Mouse (Mus musculus): Measurements from ENCODE around the gene Glycam1.
"Not testable (repeated sequence)": the region's sequence is repeated elsewhere in the genome, so short reads cannot be mapped to it uniquely, and the experiment has no call there.

Gene Glycam1

DNA sequence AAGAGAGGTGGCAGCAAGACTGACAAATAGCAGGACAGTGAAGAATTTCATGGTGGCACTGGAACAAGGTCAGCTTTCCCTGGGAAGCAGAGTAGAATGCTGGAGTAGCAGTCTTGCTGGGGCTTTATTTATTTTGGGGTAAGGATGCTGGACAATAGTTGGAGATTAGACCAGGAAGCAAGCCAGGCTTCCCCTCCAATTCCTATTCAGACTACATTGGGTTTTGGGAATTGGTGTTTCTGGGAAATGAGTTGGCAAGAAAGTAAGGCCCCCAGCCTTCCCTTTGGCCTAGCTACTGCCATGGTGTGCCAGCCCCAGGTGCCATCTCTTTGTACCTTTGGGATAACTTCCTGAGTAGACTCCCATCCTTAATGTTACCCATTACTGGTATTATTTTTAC, at the start of gene Glycam1:
Gene Glycam1, minus strand, starts transcription at position 101 of the 400 bp plus-strand sequence.
- no peak for DNase-seq (ENCODE audit: low read depth, low spot score)

DNA sequence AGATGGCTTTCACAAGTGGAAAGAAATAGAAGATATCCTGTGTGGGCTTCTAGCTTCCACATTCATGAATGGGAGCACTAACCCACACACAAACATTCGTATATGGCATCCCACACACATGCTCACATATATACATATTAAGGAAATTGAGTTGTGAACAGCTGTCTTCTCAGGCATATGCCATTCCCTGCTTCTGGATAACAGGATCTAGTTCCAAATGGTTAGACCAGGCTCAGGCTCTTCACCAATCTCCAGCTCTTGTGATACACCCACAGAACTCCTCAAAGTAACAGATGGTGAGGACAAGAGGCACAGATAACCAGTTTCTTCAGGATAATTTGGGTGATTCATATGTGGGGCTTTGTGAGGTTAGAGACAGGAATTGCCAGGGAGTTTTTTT, 39.6 kb upstream of the Glycam1 start:
- DNase-seq (ENCODE audit: low read depth, low spot score): no peak

DNA sequence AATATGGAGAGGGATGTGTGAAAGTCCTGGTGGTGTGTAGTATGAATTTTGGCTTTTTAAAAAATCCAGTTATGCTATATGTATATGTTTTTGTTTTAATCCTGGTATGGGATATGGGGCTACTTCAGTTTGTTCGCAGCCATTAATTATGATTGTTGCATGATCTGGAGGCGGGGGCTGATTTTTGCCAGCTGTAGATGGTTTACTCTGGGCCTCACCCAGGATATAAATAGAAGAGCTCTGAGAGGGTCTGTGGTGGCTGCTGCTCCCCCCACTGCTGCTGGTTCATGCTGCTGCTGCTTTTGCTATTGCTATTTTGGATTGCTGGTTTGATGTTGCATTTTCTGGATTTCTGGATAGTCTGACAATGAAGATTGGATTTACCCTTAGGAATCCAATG, 25.9 kb upstream of the Glycam1 start:
- DNase-seq (ENCODE audit: low read depth, low spot score): no peak

DNA sequence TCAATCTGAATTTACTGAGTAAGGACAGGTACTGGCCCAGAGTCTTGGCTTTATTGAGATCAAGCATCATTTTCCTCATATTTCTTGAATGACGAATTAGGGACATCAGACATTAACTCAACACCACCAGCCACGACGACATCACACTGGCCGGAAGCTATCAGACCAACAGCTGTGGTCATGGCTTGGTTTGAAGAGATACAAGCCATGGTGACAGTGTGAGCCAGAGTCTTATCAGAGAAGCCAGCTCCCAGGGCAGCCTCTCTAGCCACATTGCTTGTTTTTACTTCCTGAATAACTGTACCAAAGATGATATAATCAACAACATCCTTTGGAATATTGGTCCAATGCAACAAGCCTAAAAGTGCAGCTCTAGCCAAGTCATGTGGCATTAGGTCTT, 22.9 kb upstream of the Glycam1 start:
- not testable (repeated sequence) for DNase-seq (ENCODE audit: low read depth, low spot score)

DNA sequence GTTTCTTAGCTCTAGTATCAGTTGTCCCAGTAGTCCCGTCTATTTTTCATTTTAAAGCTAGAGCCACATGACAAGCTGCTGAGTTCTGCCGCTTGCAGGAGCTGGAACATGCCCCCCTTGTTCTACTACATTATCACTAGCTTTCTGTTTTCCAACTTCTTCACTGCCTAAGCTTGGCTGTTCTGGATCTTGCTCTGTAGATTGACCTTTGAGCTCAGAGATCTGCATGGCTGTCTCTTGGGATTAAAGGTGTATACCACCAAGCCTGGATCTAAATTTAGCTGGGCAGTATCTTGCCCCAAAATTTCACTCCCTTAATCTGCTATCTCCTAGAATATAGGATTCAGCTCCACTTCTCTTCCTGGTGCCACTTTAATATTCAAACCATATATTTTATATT, 21.0 kb upstream of the Glycam1 start:
- DNase-seq (ENCODE audit: low read depth, low spot score): no peak

DNA sequence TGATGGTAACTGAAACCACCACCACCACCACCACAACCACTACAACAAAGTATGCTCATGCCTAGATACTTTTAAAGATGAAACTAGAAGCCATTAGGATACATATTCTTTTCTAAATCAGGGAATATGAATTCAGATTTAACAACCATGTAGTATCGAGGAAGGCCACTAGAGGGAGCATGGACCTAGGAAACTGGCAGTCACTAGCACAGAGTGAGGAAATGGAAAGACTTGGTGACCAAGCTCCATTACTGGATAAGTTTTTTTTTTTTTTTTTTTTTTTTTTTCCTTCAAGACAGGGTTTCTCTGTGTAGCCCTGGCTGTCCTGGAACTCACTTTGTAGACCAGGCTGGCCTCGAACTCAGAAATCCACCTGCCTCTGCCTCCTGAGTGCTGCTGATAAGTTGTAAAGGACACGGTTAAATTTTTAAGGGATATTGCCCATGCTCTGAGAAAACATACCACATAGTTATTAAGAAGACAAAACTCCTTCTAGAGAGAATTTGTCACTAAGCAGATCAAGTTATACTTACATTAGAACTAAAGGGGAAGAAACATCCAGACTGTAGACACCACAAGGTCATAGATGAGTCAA, 12.7 kb downstream of the Glycam1 start:
- peak; percentile 69 for DNase-seq (ENCODE audit: low read depth, low spot score)

DNA sequence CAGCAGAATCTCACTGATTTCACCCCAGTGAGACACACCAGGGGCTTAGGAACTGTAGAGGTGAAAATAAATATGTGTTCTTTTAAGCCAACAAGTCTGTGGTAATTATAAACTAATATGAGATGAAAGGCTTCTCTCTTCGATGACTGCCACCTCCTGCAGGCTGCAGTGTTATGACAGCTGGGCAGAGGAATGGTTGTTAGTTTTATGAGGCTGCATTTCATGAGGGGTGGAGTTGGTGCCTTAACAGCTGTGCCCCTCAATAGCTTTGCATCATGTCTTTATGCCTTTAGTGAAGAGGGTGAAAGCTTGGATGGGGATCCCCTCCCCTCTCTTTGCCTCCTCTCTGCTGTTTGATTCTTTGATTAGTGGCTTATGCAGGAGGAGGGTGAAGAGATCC, 13.8 kb downstream of the Glycam1 start:
- DNase-seq (ENCODE audit: low read depth, low spot score): no peak

DNA sequence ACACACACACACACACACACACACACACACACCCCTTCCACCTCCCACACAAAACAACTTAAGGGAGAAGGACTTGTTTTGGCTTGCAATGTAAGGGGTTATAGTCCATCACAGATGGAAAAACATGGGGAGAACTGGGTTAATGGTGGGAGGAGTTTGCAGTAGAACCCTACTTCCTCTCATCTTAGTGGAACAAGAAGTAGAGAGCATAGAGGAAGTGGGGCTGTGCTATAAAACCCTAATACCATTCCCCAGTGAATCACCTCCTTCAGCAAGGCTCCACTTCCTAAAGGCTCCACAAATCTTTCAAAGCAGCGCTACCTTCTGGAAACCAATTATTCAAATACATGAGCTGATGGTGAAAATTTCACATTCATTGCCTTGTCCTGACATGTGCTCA, 15.4 kb downstream of the Glycam1 start:
- no peak for DNase-seq (ENCODE audit: low read depth, low spot score)

DNA sequence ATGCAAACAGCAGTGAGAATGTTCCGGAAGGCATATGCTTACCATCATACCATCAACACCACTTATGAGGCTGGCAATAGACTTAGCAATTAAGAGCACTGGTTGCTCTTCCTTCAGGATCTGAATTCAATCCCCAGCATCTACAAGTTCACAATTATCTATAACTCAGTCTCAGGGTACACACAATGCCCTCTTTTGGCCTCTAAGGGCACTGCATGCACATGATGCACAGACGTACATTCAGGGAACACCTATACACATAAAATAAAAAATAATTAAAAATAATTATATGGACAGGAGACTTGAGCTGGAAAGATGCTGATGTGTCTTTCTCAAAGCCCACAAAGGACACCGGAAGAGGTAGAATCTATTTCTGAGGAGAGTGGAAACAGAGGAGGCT, 16.9 kb downstream of the Glycam1 start:
- DNase-seq (ENCODE audit: low read depth, low spot score): no peak

DNA sequence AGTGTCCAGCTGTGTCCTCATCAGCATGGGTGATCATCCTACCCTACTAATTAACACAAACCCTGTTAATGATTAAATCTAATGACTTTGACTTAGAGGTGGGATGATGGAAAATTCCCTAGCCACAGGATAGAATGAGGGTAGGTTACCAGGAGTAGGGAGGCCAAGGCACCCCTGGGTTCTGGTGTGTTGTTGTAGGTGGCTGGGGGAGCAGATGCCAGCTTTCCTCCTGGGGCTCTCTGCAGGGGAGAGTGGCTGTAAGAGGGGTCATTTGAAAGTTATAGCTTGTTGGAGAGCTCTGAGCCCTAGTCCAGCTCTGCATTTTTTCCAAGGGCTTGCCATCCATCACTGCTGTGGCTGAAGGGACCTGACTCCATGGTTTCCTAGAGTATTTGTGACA, 22.4 kb downstream of the Glycam1 start:
- DNase-seq (ENCODE audit: low read depth, low spot score): no peak

DNA sequence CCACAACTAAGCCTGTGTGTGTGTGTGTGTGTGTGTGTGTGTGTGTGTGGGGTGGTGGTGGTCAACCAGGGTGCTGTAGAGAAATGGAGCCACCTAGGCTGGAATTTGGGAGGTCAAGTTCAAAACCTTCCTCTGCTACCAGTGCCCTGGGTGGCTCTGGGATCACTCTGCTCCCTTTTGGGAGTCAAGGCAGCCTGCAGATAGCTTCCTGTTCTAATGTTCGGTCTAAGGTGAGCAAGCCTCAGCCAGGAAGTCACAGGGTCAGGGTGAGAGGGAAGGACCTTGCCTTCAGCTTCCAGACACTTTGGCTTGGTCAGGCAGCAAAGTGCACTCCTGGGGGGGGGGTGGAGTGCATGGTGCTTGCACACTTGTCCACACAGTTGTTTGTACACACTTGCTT, 24.2 kb downstream of the Glycam1 start:
- no peak for DNase-seq (ENCODE audit: low read depth, low spot score)

DNA sequence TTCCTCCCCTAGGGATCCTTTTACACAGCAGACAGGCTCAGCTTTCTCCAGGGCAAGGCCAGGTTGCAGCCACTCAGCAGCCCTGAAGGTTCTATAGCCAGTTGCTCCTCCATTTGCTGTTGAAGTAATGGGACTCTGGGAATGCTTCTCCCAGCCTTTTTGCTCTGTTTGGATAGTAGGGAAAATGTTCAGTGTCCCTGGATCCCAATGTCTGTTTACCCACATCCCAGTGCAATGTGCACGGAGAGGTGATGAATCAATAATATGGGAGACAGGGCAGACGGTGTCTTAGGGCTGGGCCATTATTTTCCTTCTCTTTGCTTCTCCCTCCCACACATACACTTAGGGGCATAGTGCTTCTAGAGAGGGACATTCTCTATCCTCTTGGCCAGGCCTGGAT, 25.6 kb downstream of the Glycam1 start:
- no peak for DNase-seq (ENCODE audit: low read depth, low spot score)

DNA sequence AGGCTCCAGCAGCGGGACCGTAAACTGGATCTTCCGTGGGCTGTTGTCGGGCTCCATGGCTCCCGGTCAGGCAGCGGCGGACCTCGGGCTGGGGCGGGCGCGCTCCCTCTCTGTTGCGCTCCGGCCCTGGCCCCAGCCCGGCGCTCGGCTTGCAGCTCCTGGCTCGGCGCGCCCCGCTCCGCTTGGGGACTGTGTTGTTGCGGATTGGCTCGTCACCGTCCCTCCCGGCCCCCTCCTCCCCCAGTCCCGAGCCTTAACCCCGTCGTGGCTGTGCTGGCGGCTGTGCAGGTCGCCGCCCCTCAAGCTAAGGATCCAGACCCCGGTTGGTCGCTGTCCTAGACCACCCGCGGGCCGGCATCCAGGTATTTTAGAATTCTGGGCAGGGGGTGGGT, 27.1 kb downstream of the Glycam1 start, which contains the start of gene Ppp1r1a:
Gene Ppp1r1a, minus strand, starts transcription at position 182 of the 392 bp plus-strand sequence.
- DNase-seq (ENCODE audit: low read depth, low spot score): no peak

DNA sequence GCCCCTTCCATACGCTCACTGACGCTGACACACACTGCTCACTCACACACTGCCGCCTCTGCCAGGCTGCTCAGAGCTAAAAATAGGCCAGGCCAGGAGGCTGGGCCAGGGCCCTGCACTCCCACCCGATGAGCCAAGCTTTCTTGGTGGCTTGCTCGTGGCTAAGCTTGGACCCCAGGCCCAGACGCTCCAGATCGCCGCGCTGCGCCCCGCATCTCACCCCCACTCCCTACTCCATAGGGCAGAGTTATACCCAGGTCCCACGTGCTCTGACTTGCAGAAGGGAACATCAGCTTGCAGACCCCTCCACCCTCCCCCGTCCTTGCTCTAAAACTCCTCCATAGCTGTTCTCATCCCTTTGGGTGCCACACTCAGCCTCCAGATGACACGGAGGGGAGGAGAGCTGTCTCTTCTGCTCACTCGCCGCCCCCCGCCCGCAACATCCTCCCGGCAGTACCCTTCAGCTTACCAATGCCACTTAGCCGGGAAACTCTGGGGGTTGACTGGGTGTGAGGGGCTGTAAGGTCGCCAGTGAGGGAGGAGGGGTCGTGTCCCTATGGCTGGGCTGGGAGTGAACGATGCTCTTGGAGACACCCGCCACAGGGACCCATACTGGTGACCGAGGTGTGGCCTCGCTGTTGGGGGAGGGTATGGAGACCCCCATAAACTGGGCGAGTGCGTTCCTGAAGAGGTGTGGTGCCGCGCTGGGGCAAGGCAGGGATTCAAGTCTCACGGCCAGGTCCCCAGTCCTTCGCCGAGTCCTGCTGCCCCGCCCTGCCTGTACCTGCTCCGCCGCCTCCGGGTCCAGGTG, 27.7 kb downstream of the Glycam1 start:
- DNase-seq (ENCODE audit: low read depth, low spot score): no peak

DNA sequence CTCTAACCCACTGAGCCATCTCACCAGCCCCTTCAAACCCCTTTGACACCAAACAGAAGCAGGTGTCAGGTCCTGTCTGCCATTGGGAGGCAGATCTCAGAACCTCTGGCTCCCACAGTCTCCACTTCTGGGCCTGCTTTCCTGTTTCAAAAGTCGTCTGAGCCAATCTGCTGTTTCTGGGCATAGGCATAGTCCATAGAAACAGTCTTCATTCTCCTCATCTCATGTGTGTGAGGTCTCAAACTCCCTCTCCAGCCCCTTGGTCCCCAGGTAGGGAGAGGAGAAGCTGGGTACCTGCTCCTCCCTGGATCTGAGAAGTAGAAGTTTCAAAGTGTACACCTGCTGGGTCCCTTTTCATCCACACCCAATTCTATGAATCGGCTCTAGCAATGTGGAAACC, 28.4 kb downstream of the Glycam1 start:
- DNase-seq (ENCODE audit: low read depth, low spot score): no peak

DNA sequence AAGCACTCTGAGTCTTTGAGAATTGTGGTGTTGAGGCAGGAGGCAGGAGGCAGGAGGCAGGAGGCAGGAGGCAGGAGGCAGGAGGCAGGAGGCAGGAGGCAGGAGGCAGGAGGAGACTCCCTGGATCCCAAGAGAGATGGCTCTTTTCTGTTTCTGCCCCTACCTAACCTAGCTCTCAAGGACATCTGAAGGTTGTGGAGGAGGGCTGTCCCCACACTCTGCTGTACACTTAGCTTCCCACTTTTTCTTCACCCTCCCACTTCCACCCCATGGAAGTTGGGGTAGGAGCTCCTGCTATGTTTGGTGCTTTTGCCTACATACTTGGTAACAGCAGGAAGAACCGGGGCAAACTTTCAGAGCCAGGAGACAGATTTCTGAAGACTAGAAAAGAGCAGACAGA, 29.1 kb downstream of the Glycam1 start:
- no peak for DNase-seq (ENCODE audit: low read depth, low spot score)

DNA sequence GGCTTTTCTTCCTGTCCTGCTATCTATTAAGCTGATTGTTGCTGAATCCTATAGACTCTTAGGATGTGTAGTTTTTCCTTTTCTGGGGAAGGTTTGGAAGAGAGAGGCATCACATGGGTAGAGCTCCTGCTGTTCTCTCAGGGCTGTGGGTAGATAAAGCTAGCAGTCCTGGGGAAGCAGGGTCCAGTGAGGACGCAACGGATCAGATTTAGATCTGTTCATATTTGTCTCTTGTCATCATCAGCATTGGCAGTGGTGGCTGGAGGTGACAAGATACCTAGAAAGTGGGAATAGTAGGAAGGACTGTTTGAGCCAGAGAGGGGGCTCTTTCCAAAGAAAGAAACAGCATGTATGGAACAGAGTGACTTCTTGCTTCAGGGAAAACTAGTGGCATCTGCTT, 29.9 kb downstream of the Glycam1 start:
- no peak for DNase-seq (ENCODE audit: low read depth, low spot score)

DNA sequence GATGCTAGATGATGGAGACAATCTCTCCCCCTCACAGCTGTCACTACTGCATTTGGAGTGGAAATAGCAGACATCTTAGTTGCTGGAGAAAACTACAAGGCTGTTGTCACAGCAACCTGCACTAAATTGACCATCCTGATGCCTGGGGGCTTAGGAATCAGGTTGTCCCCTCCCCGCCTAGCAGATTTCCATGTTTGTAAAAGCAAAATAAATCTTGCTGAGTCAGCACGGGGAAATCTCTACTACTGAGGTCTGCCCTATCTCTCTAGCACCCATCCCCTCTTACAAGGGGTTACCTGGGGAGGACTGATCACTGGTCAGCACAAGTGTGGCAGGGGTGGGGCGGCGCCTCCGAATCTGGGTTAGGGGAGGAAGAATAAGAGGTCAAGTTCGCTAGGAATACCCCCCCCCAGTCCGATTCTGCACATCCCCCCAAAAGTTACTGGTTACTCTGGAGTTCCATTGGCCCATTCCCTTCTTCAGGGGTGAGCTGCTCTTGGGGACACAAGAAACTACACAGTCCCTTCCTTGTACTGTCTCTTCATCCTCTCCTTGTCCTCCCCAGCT, 30.7 kb downstream of the Glycam1 start:
- no peak for DNase-seq (ENCODE audit: low read depth, low spot score)

DNA sequence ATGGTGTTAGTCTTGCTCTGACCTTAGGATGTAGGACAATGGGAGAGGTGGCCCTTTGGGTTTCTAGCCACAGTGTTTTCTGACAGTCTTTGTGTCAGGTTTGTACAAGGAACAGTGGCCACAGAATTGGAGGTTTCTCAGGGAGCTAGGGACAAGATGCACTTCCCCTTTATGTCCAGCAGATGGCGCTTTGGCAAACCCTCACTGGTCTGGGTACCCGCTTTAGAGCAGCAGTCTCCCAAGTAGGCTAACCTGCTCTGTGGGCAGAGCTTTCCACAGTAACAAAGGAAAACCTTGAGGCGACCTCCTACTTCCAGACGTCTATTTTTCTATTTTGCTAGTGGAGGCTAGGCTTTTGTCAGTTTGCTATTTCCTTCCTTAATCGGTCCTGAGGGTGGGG, 34.5 kb downstream of the Glycam1 start:
- DNase-seq (ENCODE audit: low read depth, low spot score): peak; percentile 63

DNA sequence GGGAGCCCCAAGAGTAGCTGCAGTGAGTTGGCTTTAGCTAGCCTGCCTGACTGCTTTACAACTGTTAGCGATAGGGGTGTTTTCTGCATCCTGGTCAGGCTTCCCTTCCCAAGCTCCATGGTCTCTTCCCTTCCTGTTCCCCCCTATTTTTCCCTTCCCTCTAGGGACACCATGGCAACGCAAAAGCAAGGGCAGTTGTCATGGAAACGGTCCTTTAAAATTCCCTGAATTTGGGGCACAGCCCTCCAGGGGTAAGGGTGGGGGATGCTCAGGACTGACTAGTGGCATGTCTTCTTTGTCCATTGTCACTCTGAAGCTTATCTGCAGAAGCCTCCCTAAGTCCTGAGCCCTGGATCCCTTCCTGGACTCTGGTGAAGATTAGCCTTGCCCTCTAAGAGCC, 41.7 kb downstream of the Glycam1 start:
- no peak for DNase-seq (ENCODE audit: low read depth, low spot score)

DNA sequence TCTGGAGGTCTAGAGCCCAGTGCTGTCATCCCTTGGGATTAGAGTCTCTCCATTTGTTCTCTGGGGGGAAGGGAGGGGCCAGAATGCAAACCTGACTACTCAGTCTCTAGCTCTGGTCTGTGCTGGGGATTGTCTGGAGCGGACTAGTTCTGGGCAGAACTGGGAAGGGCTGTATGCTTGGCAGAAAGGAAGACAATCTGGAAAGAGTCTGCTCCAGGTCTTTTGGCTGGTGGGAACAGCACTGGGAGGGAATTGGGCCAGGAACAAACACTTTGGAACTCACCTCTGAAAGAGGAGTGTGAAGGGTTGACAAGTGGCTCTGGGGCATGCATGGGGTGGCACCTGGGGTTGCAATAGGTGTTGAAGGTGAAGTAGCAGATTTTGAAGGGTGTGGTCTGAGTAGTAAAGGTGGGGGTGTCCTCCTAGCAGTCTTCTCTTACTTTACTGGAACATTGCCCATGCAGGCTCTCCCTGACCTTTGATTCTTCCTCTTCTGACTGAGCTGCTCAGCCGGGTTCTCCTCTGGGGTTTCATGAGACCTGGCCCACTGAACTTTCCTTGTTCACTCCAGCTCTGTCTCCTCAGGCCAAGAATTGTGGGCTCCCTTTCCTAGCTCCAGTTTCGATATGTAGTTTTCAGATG, 42.3 kb downstream of the Glycam1 start:
- no peak for DNase-seq (ENCODE audit: low read depth, low spot score)
